Mouse (Mus musculus) left cerebral cortex, adult 11 months (tissue): ENCODE results near the gene Olfr95.
"Not testable (repeated sequence)": the region's sequence is repeated elsewhere in the genome, so short reads cannot be mapped to it uniquely, and the experiment has no call there.

Experiments
- DNase-seq: peaks from one replicate; pipeline ENCODE4 v3.0.0; 2022; ENCODE audit warnings: low spot score

The Olfr95 gene

GRCm38 (mm10) chr17:37213018-37213417 is at the start of gene Olfr95:
Gene Olfr95, minus strand, starts transcription at chr17:37213118.
- DNase-seq, result no peak

GRCm38 (mm10) chr17:37250544-37250943 is 37.6 kb upstream of the Olfr95 start:
- DNase-seq, result peak; percentile 2

- no peak for DNase-seq
Observed at GRCm38 (mm10) chr17:37249460-37249859, 36.5 kb upstream of the Olfr95 start.

- DNase-seq, result peak; percentile 47
Observed at GRCm38 (mm10) chr17:37246715-37247114, 33.8 kb upstream of the Olfr95 start.

GRCm38 (mm10) chr17:37242198-37242597 is 29.3 kb upstream of the Olfr95 start:
- no peak for DNase-seq

- not testable (repeated sequence) for DNase-seq
Observed at GRCm38 (mm10) chr17:37237230-37237629, 24.3 kb upstream of the Olfr95 start, which contains the start of gene Olfr97. Gene Olfr97, minus strand, starts transcription at chr17:37237330.

- DNase-seq, result no peak
Observed at GRCm38 (mm10) chr17:37221879-37222278, 9.0 kb upstream of the Olfr95 start.

- no peak for DNase-seq
Observed at GRCm38 (mm10) chr17:37219846-37220245, 6.9 kb upstream of the Olfr95 start, which contains the start of gene Olfr96. Gene Olfr96, plus strand, starts transcription at chr17:37220146.

GRCm38 (mm10) chr17:37218486-37218885 is 5.6 kb upstream of the Olfr95 start:
- no peak for DNase-seq

- DNase-seq, result no peak
Observed at GRCm38 (mm10) chr17:37210884-37211768, 1.8 kb downstream of the Olfr95 start.

- DNase-seq, result no peak
Observed at GRCm38 (mm10) chr17:37203917-37204236, 9.0 kb downstream of the Olfr95 start.

- peak; percentile 74 for DNase-seq
Observed at GRCm38 (mm10) chr17:37203206-37203916, 9.6 kb downstream of the Olfr95 start.

- no peak for DNase-seq
Observed at GRCm38 (mm10) chr17:37200894-37201293, 12.0 kb downstream of the Olfr95 start, which contains the start of gene Olfr94. Gene Olfr94, minus strand, starts transcription at chr17:37200994.

- no peak for DNase-seq
Observed at GRCm38 (mm10) chr17:37196845-37197724, 15.8 kb downstream of the Olfr95 start.

- DNase-seq, result no peak
Observed at GRCm38 (mm10) chr17:37194782-37195181, 18.1 kb downstream of the Olfr95 start.

- no peak for DNase-seq
Observed at GRCm38 (mm10) chr17:37193656-37194055, 19.3 kb downstream of the Olfr95 start, which contains the start of gene Ubd. Gene Ubd, plus strand, starts transcription at chr17:37193892.

- no peak for DNase-seq
Observed at GRCm38 (mm10) chr17:37193032-37193431, 19.9 kb downstream of the Olfr95 start.

GRCm38 (mm10) chr17:37190711-37191110 is 22.2 kb downstream of the Olfr95 start:
- no peak for DNase-seq

- no peak for DNase-seq
Observed at GRCm38 (mm10) chr17:37185474-37185873, 27.4 kb downstream of the Olfr95 start.

- DNase-seq, result no peak
Observed at GRCm38 (mm10) chr17:37161394-37161793, 51.5 kb downstream of the Olfr95 start, which contains the start of gene Olfr93. Gene Olfr93, minus strand, starts transcription at chr17:37161494.
